Mouse (Mus musculus) Patski (cell line): ENCODE data around the gene Wars. TPM values are rescaled to one million over a fixed set of nuclear protein-coding genes. Genes with fewer than 3 reads are reported as not detected.

ENCODE experiments used
- ATAC-seq: fragments of 100-300 bp; one replicate; pipeline ENCODE4 v1.8.0; 2021
- CTCF ChIA-PET: fragments of 350-600 bp; sonication (Branson Sonifier 250); formaldehyde crosslinking; loops from one replicate; lab custom pipeline; 2022; ENCODE audit warnings: inconsistent platforms; lab: Charles Lee
- POLR2A ChIA-PET: fragments of 350-600 bp; sonication (Branson Sonifier 250); formaldehyde crosslinking; loops from one replicate; lab custom pipeline; 2022; ENCODE audit warnings: antibody characterized with exemption, inconsistent platforms; lab: Charles Lee
- DNase-seq: peaks from one replicate; pipeline ENCODE4 v3.0.0-alpha.2; 2011; ENCODE audit warnings: low read depth, low spot score
- H3K27me3 ChIP-seq: fragments of 371-371 bp; one replicate; pipeline ENCODE4 v1.5.1; 2021
- CTCF ChIP-seq: fragments of 100-300 bp; IDR thresholded peaks from one replicate; pipeline ENCODE4 v1.5.1; 2021
- in situ Hi-C: fragments of 300-500 bp; cut with MboI; formaldehyde crosslinking; loops from 3 replicates; pipeline ENCODE4 v1.11.1; 2018; ENCODE audit warnings: low pct_unique_long_range_greater_than_20kb, mixed read lengths
- polyA plus RNA-seq: library from polyadenylated mRNA; unstranded; gene quantifications from one replicate; pipeline ENCODE4 v1.2.3, GENCODE M21; 2021

Wars gene
- polyA plus RNA-seq, 1 experiment from 2014 or later = 77.1 TPM

GRCm38 (mm10) chr12:108812463-108812862 is 81.5 kb downstream of the Wars start:
- no peaks in the 10 kb centered on the region for H3K27me3 ChIP-seq
- CTCF ChIA-PET = interaction anchor here (1.5 kb wide), 1 partner anchor 8 kb away, joined by 4 read pairs; no protein-coding TSS in a partner anchor
- no peak for TF ChIP-seq CTCF
- POLR2A ChIA-PET = interaction anchor here (0.7 to 0.9 kb wide), 3 partner anchors 17 to 407 kb away, joined by 3 read pairs; partner anchors contain the start of genes Wars and Wdr25
- in situ Hi-C loops = no loop called here
- ATAC-seq (no peak), DNase-seq (no peak)

GRCm38 (mm10) chr12:108811133-108811532 is 82.8 kb downstream of the Wars start:
- ATAC-seq (peak; percentile 60), DNase-seq (no peak)
- ChIA-PET CTCF (interaction anchor here (1.4 kb wide), 1 partner anchor 59 kb away, joined by 3 read pairs; no protein-coding TSS in a partner anchor), POLR2A (interaction anchor here (0.6 kb wide), 1 partner anchor 148 kb away, joined by 3 read pairs; no protein-coding TSS in a partner anchor)
- in situ Hi-C loops = no loop called here
- TF ChIP-seq CTCF = peak; percentile 78
- H3K27me3 ChIP-seq = no peaks in the 10 kb centered on the region

GRCm38 (mm10) chr12:108810309-108810708 is 83.7 kb downstream of the Wars start:
- in situ Hi-C loops = no loop called here
- ChIA-PET CTCF (interaction anchor here (1.4 kb wide), 1 partner anchor 60 kb away, joined by 3 read pairs; no protein-coding TSS in a partner anchor), POLR2A (no interaction called here)
- TF ChIP-seq CTCF = no peak
- ATAC-seq (no peak), DNase-seq (no peak)
- H3K27me3 ChIP-seq = no peaks in the 10 kb centered on the region

Other genes with a start within 250 kb of the Wars start
- gene Degs2, start 191.9 kb downstream of the Wars start, polyA plus RNA-seq = 0.54 TPM
- 53.2 TPM for gene Yy1, start 101.2 kb downstream of the Wars start, polyA plus RNA-seq
- 11.8 TPM for gene Slc25a29, start 58.3 kb downstream of the Wars start, polyA plus RNA-seq
- gene Slc25a47, start 58.1 kb downstream of the Wars start, polyA plus RNA-seq = 3.7 TPM
- 7.5 TPM for gene Wdr25, start 543 bp downstream of the Wars start, polyA plus RNA-seq
- 0.28 TPM for gene Begain, start 174.0 kb upstream of the Wars start, polyA plus RNA-seq